ENCODE assay signal across 24 mouse cellular contexts in the genomic region with DNA sequence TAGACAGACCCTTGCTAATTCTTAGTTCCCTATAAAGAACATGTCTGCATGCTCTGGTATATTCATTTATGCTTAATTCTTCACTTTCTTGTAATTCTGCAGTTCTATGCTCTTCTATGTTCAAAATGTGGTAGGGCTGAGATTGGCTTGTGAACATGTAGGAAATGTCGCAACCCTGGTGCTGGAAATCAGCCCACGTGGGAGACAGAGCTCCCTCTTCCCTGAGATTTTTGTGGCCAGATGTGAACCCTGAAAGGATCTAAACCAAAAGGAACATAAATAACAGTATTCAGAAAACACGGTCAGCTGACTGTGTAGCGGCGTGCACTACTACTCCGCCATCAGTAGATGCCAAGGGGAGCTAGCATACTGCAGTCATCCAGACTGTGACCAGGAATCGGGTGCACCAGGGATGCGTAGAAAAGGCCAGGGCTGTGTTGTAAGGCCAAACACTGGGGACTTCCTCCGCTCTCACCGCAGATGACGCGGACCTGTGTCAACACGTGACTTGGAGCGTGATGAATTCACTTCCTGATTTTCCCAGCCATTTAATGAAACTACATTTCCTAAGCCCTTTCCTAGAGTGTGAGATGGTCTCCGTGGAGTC.
DNase-seq lines count a peak whose midpoint lies in the region; ATAC-seq and TF ChIP-seq lines count a peak whose summit lies in the region.
"Had no signal": no experiment of that assay in that cellular context is flagged by ENCODE, and none has a peak within 500 bp of the region (broad histone marks: within the 10 kb centered on the region; RNA-seq: fewer than 3 reads in every experiment).

No protein-coding gene starts in this region.

- 88% methylated on average over 15 of the region's 15 CpGs for WGBS in heart, embryonic 11.5 days (ENCODE audit: insufficient replicate concordance)

- peak; percentile 41 for DNase-seq in gastrocnemius, adult 2 months
- DNase-seq in gastrocnemius, postnatal 10 days: no peak
- DNase-seq in heart, adult 9 months (ENCODE audit: low spot score in 2 of 2): peak; percentile 47 to 66
- peak; percentile 67 for DNase-seq in NIH3T3 (ENCODE audit: low read depth)
- DNase-seq in heart, postnatal 36 days: peak; percentile 42 to 57
- no peak for DNase-seq in cerebellum, adult 18-20 months
- no peak for DNase-seq in cerebellum, postnatal 10 days
- DNase-seq: adrenal gland, postnatal 10 days; cerebellum, adult 2 months; cerebellum, postnatal 36 days; kidney, adult 9 months; kidney, postnatal 36 days; layer of hippocampus, adult 9-11 months; left cerebral cortex, postnatal 4 days; lung, postnatal 4 days; thymus, postnatal 14 days had no signal

- H3K27ac ChIP-seq in gastrocnemius, adult 2 months: peak overlapping the region; percentile 32; the same call in 1 of the 2 replicates
- H3K27ac ChIP-seq in heart, embryonic 11.5 days (ENCODE audit: low read depth, low read length): no peak overlapping the region
- H3K27ac ChIP-seq: forebrain, embryonic 13.5 days; intestine, embryonic 15.5 days; limb, embryonic 15.5 days; liver, embryonic 14.5 days; lung, embryonic 15.5 days had no signal

- H3K36me3 ChIP-seq in heart, embryonic 11.5 days (ENCODE audit: control insufficient read depth, insufficient read depth, low read length): no peaks in the 10 kb centered on the region
- H3K36me3 ChIP-seq: intestine, embryonic 15.5 days; limb, embryonic 15.5 days; lung, embryonic 15.5 days had no signal

- no peak overlapping the region for H3K9ac ChIP-seq in heart, embryonic 11.5 days (ENCODE audit: low read depth, low read length)
- H3K9ac ChIP-seq: forebrain, embryonic 13.5 days; intestine, embryonic 15.5 days; limb, embryonic 15.5 days; liver, embryonic 14.5 days; lung, embryonic 15.5 days had no signal

- intact Hi-C loops in gastrocnemius, adult 2 months (cut with DNase I): no loop called here
- intact Hi-C loops in heart, postnatal 36 days (cut with DNase I): no loop called here

- H3K9me3 ChIP-seq in heart, embryonic 11.5 days (replicated peaks; ENCODE audit: control insufficient read depth, low read length): no peaks in the 10 kb centered on the region
- H3K9me3 ChIP-seq: forebrain, embryonic 13.5 days; intestine, embryonic 15.5 days; limb, embryonic 15.5 days; lung, embryonic 15.5 days had no signal

- no peaks in the 10 kb centered on the region for H3K4me1 ChIP-seq in heart, embryonic 11.5 days (ENCODE audit: control insufficient read depth, insufficient read depth, low read length)
- H3K4me1 ChIP-seq: forebrain, embryonic 13.5 days; intestine, embryonic 15.5 days; limb, embryonic 15.5 days; lung, embryonic 15.5 days had no signal

- H3K4me2 ChIP-seq in heart, embryonic 11.5 days: no peak overlapping the region
- H3K4me2 ChIP-seq: forebrain, embryonic 13.5 days; intestine, embryonic 15.5 days; limb, embryonic 15.5 days; lung, embryonic 15.5 days had no signal

- TF ChIP-seq CTCF in gastrocnemius, adult 2 months (IDR thresholded peaks at IDR 0.05): no peak

- ATAC-seq in heart, embryonic 11.5 days (replicated peaks; ENCODE audit: insufficient number of reproducible peaks, low FRiP score, low TSS enrichment): no peak
- ATAC-seq: forebrain, embryonic 13.5 days; hindbrain, embryonic 16.5 days; intestine, embryonic 15.5 days; midbrain, embryonic 16.5 days had no signal

- peak overlapping the region; percentile 23; the same call in 1 of the 2 replicates for H3K4me3 ChIP-seq in gastrocnemius, adult 2 months
- H3K4me3 ChIP-seq in heart, embryonic 11.5 days (ENCODE audit: low read depth, low read length): no peak overlapping the region
- H3K4me3 ChIP-seq: forebrain, embryonic 13.5 days; intestine, embryonic 15.5 days; limb, embryonic 15.5 days; lung, embryonic 15.5 days had no signal

- no peaks in the 10 kb centered on the region for H3K27me3 ChIP-seq in heart, embryonic 11.5 days (ENCODE audit: control insufficient read depth, insufficient read depth, low read length)
- H3K27me3 ChIP-seq: forebrain, embryonic 13.5 days; intestine, embryonic 15.5 days; limb, embryonic 15.5 days; lung, embryonic 15.5 days had no signal

Comparison
In these comparisons a context has a peak if more than half of its experiments do, and no peak if none do; other contexts are left out.
1. DNase-seq: peak in gastrocnemius, adult 2 months (single experiment), heart, adult 9 months (2 of 2), NIH3T3 (single experiment) and heart, postnatal 36 days (2 of 2); none in gastrocnemius, postnatal 10 days (single experiment), cerebellum, adult 18-20 months (0 of 2) and cerebellum, postnatal 10 days (0 of 2).